Mouse (Mus musculus) lung, postnatal 14 days (tissue): Measurements from ENCODE around the gene Polr2e.

ENCODE experiments used
- DNase-seq: peaks from one replicate; pipeline ENCODE4 v3.0.0; 2021

Polr2e gene

GRCm38 (mm10) chr10:79987771-79988505 is 51.7 kb downstream of the Polr2e start:
- DNase-seq = peak; percentile 28

- DNase-seq = peak; percentile 95
Observed at GRCm38 (mm10) chr10:79986963-79987362, 52.6 kb downstream of the Polr2e start.

- DNase-seq = peak; percentile 73
Observed at GRCm38 (mm10) chr10:79986232-79986878, 53.2 kb downstream of the Polr2e start.
